Mouse (Mus musculus) heart, postnatal 36 days (tissue): ENCODE measurements around the gene Ntn5. TPM values are rescaled to one million over a fixed set of nuclear protein-coding genes. Genes with fewer than 3 reads are reported as not detected.
A peak's percentile ranks its signal among the peaks of the same experiment; 100 is the strongest.

Experiments
- DNase-seq, 2 experiments: peaks; one replicate each; pipeline ENCODE4 v3.0.0; 2021 to 2022
- intact Hi-C: fragments of 180-260 bp; cut with DNase I; formaldehyde crosslinking; loops from one replicate; pipeline ENCODE4 v1.15.1; 2025
- total RNA-seq, 2 experiments: library from RNA; stranded (reverse); gene quantifications; 2 replicates each; pipeline ENCODE4 v1.2.3; 2021

Gene Ntn5
- total RNA-seq, 2 experiments from 2014 or later = 0.22 TPM; not detected in 1

DNA sequence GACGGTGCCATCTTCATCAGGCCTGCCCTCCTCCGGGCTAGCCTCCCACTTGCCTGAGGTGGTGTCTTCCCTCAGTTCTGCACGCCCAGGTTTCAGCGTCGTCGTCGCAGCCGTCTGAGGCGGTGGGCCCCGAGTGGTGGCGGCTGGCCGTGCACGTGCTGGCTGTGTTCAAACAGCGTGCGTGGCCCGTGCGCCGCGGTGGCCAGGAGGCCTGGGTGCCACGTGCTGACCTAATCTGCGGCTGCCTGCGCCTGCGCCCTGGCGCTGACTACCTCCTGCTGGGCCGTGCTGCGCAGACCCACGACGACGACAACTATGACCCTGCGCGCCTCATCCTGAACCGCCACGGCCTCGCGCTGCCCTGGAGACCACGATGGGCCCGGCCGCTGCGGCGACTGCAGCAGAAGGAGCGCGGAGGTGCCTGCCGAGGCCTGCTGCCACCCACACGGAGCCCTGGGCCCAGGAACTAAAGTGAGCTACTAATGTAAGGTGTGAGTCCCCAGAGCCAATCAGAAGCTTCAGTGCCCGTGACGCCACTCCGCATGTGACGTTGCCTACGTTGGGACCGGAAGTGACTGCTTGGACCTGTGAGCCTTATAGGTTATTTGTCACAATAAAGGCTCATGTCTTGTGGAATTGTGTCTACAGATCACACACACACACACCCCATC lies 10.2 kb downstream of the Ntn5 start, which contains the start of gene Sec1:
Gene Sec1 (minus strand): TSS at position 482 of the 671 bp plus-strand sequence.
- intact Hi-C loops = no loop called here
- peak in 1 of 2 experiments; percentile 1 for DNase-seq

GRCm38 (mm10) chr7:45695098-45695497 lies 11.3 kb downstream of the Ntn5 start:
- DNase-seq = peak in 1 of 2 experiments; percentile 1
- intact Hi-C loops = no loop called here

DNA sequence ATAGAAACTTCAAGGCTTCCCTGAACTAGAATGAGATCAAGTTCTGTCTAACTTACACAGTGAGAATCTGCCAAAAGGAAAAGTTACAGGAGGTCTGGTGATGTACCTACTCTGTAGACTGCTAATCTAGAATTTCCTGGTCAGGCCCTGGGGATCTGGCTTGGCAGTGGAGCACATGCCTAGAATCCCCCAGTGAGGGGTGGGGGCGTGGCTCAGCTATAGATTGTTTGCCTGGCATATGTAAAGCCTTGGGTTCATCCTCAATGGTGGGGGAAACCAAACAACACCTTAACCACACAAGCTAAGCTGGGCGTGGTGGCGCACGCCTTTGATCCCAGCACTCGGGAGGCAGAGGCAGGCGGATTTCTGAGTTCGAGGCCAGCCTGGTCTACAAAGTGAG lies 14.1 kb downstream of the Ntn5 start:
- DNase-seq = no peak
- intact Hi-C loops = no loop called here

DNA sequence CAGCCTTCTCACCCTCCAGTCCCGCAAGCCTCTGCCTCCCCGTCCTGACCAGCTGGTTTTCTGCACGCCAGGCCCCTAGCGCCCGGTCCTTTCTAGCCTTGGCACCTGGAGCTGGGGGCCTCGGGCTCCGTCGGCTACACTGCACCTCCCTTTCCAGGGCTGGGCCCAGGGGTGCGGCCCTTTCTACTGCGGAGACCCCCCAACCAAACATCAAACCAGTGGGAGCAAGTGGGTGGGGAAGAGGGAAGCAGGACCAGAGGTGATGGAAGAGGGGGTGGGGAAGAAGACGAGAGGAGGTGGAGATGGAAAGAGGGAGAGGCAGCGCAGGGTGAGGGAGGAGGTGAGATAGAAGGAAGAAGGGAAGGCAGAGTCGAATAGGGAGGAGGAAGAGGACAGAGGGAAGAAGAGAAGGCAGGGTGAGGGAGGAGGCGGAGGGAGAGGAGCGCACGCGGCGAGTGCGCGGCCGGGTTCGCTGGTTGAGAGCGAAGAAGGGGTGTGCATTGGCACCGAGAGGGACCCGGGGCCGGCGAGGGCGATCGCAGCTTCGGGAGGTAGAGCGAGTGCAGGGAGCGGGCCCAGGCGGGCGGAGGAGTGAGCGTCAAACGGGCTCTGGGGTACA lies 15.8 kb downstream of the Ntn5 start, which contains the start of gene Car11:
Gene Car11 (plus strand): TSS at position 321 of the 619 bp plus-strand sequence.
- intact Hi-C loops = no loop called here
- no peak for DNase-seq

DNA sequence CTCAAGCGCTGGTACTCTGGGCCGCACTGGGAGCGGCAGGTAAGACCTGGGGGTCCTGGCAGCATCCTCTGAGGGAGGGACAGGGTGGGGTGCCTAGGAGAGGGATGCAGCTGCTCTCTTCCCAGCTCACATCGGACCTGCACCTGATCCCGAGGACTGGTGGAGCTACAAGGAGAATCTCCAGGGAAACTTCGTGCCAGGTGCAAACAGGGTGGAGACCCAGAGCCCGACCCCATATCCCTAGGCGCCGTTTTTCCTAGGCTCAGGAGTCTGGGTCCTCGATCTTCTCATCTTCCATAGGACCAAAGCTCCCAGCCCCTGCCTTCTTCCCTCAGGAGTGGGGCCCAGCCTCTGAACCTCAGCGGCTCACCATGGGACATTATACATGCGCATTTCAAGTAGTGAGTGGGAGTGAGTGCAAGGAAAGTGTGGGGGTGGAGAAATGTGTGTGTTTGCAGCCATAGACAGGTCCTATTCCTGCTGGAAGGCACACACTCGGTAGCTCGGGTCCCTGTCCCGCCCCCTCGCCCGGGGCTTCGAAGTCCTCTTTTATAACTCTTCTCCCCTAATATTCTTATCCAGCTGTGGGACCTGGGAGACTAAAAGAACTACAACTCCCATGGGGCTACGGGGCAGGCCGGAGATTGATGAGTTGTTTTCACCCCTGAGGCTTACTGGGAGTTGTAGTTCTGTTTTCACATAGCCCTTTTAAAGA lies 16.6 kb downstream of the Ntn5 start:
- intact Hi-C loops = no loop called here
- DNase-seq = peak; percentile 75 to 80

GRCm38 (mm10) chr7:45701072-45701471 lies 17.2 kb downstream of the Ntn5 start:
- intact Hi-C loops = no loop called here
- DNase-seq = peak in 1 of 2 experiments; percentile 52

DNA sequence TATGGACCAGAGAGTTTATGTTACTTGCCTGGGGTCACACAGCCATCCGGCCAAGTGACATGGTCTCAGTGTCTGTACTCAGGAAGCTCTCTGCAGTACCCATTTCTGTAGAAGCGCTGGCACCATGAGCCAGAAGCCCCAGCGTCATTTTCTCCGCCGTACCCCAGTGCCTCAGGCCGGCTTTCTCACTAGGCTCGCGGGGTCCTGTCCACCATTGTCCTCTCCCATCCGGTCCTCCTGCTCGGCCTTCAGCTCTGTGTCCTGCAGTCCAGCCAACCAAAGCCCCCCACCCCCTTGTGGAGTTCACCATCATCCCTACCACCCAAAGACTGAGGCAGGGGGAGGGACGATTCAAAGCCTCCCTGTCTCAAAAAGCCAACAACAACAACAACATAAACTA lies 17.8 kb downstream of the Ntn5 start:
- intact Hi-C loops = no loop called here
- DNase-seq = no peak

GRCm38 (mm10) chr7:45702316-45702715 lies 18.5 kb downstream of the Ntn5 start:
- intact Hi-C loops = no loop called here
- no peak for DNase-seq

DNA sequence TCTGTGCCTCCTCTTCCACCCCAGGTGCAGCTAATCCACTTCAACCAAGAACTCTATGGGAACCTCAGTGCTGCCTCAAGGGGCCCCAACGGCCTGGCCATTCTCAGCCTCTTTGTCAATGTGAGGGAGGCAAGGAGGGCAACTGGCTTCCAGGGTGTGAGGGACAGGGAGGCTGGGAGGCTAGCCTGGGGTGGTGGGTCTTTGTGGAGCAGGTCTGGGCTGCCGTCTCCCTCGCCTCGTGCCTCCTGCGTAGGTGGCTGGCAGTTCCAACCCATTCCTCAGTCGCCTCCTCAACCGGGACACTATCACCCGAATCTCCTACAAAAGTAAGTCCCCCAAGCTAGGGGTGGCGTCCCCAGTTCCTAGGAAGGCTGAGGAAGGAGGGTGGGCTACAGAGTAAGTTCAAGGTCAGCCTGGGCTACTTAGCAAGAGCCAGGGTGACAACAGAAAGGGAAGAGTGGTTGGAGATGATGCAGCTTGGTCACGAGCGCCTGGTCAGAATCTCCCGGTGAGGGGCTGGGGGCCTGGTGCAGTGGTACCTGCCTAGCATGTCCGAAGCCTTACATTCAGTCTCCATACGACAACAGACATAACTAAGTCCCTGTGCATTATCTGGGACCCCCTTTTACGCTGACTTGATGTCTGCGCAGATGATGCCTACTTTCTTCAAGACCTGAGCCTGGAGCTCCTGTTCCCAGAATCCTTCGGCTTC lies 19.1 kb downstream of the Ntn5 start:
- DNase-seq = no peak
- intact Hi-C loops = no loop called here

DNA sequence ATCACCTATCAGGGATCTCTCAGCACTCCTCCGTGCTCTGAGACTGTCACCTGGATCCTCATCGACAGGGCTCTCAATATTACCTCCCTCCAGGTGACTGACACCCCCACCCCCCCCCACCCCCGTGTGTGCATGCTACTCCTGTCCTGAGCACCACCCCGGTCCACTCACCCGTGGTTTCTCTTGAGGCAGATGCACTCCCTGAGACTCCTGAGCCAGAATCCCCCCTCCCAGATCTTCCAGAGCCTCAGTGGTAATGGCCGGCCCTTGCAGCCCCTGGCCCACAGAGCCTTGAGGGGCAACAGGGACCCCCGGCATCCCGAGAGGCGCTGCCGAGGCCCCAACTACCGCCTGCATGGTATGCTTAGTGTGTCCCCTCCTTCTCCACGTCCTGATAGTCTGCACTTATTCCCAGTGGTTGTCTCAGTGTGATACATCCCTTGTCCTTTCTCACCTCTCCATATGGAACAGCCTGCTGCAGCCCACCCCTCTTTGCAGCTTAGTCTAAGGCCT lies 19.8 kb downstream of the Ntn5 start:
- intact Hi-C loops = no loop called here
- DNase-seq = no peak

- peak; percentile 61 to 75 for DNase-seq
- intact Hi-C loops = no loop called here
These were observed 20.3 kb downstream of the Ntn5 start for GRCm38 (mm10) chr7:45704046-45704559.

- intact Hi-C loops = loop anchor here (5.0 kb wide), 1 partner anchor 1002 kb away; no protein-coding TSS in a partner anchor
- peak; percentile 96 to 98 for DNase-seq
These were observed 21.1 kb downstream of the Ntn5 start, which contains the start of gene Dbp for GRCm38 (mm10) chr7:45704730-45705442. TSS of gene Dbp (plus strand) at chr7:45705088.

- no peak for DNase-seq
- intact Hi-C loops = loop anchor here (5.0 kb wide), 1 partner anchor 1002 kb away; no protein-coding TSS in a partner anchor
These were observed 21.6 kb downstream of the Ntn5 start for GRCm38 (mm10) chr7:45705443-45705864.

DNA sequence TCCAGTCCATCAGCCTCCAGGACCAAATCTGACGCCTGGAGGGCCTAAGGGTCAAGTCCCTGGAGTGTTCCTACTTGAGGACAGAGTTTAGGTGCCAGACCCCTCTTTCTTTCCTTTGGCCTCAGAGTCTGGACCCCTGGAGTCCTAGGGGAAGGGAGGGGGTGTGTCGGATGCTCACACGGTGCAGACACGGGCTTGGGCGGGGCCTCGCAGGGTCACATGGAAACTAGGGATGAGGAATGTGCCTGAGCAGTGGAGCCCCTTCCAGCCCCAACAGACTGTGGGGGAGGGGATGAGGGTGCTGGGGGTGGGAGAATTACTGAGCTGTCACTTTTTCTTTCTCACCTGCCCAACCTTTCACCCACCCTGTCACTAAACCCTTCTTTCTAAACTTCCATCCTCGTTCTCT lies 22.1 kb downstream of the Ntn5 start:
- intact Hi-C loops = loop anchor here (5.0 kb wide), 1 partner anchor 1001 kb away; no protein-coding TSS in a partner anchor
- DNase-seq = peak; percentile 88 to 92

DNA sequence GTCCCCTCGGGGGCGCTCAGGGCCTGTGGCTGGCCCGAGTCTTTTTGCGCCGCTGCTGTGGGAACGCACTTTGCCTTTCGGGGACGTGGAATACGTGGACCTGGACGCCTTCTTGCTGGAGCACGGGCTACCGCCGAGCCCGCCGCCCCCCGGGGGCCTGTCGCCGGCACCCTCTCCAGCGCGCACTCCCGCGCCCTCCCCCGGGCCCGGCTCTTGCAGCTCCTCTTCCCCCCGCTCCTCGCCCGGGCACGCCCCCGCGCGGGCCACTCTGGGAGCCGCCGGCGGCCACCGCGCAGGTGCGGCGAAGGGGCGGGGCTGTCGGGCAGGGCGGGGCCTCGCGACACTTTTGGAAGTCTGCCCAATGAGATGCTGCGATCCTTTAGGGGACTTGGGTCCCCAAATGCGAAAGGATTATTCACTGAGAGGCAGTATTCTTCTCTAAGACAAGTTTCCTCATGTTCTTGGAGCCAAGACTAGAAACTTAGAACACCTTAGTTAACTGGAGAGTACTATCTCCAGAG lies 23.0 kb downstream of the Ntn5 start:
- intact Hi-C loops = loop anchor here (5.0 kb wide), 1 partner anchor 1001 kb away; no protein-coding TSS in a partner anchor
- peak; percentile 89 to 93 for DNase-seq

- peak; percentile 98 to 99 for DNase-seq
- intact Hi-C loops = loop anchor here (5.0 kb wide), 1 partner anchor 1000 kb away; no protein-coding TSS in a partner anchor
These were observed 23.6 kb downstream of the Ntn5 start for GRCm38 (mm10) chr7:45707375-45707967.

- DNase-seq = peak; percentile 35 to 59
- intact Hi-C loops = loop anchor here (5.0 kb wide), 1 partner anchor 999 kb away; no protein-coding TSS in a partner anchor
These were observed 24.5 kb downstream of the Ntn5 start for GRCm38 (mm10) chr7:45708221-45708761.

GRCm38 (mm10) chr7:45709036-45709435 lies 25.2 kb downstream of the Ntn5 start:
- DNase-seq = no peak
- intact Hi-C loops = loop anchor here (5.0 kb wide), 1 partner anchor 998 kb away; no protein-coding TSS in a partner anchor
